Mouse (Mus musculus) intestine, postnatal 0 days (tissue): ENCODE results near the gene Foxk1. TPM values are rescaled to one million over a fixed set of nuclear protein-coding genes. Genes with fewer than 3 reads are reported as not detected.

Experiments
- ATAC-seq: fragments of 200-750 bp; cut with Nextera tagmentation; 2 replicates; pipeline ENCODE4 v1.8.0; 2017; ENCODE audit warnings: mild to moderate bottlenecking, moderate TSS enrichment, moderate library complexity
- H3K27ac ChIP-seq: fragments of 300-500 bp; sonication (generic); 2 replicates; pipeline ENCODE4 v1.5.1; 2014; ENCODE audit warnings: mild to moderate bottlenecking, low read depth, low read length, moderate library complexity
- H3K27me3 ChIP-seq: fragments of 300-500 bp; sonication (generic); replicated peaks from 2 replicates; pipeline ENCODE4 v1.6.1; 2014; ENCODE audit warnings: low read length, mixed read lengths; ENCODE audit not compliant: control insufficient read depth, insufficient read depth
- H3K36me3 ChIP-seq: fragments of 300-500 bp; sonication (generic); 2 replicates; pipeline ENCODE4 v1.6.1; 2014; ENCODE audit warnings: mild to moderate bottlenecking, moderate library complexity; ENCODE audit not compliant: control insufficient read depth, insufficient read depth
- H3K4me1 ChIP-seq: fragments of 300-500 bp; sonication (generic); replicated peaks from 2 replicates; pipeline ENCODE4 v1.6.1; 2014; ENCODE audit warnings: antibody characterized with exemption, low read length, mixed read lengths; ENCODE audit not compliant: control insufficient read depth, insufficient read depth
- H3K4me2 ChIP-seq: fragments of 300-500 bp; sonication (generic); replicated peaks from 2 replicates; pipeline ENCODE4 v1.6.1; 2014; ENCODE audit warnings: low read depth, mild to moderate bottlenecking, moderate library complexity
- H3K4me3 ChIP-seq: fragments of 300-500 bp; sonication (generic); 2 replicates; pipeline ENCODE4 v1.5.1; 2014; ENCODE audit warnings: low read depth, low read length
- H3K9ac ChIP-seq: fragments of 300-500 bp; sonication (generic); 2 replicates; pipeline ENCODE4 v1.6.1; 2014; ENCODE audit warnings: mild to moderate bottlenecking, low read depth, low read length
- H3K9me3 ChIP-seq: fragments of 300-500 bp; sonication (generic); 2 replicates; pipeline ENCODE4 v1.6.1; 2016; ENCODE audit warnings: mixed run types; ENCODE audit not compliant: control insufficient read depth
- CTCF ChIP-seq: sonication (generic); IDR thresholded peaks from 2 replicates; pipeline ENCODE4 v1.5.1; 2016; ENCODE audit warnings: low read depth, mild to moderate bottlenecking, control low read depth, antibody characterized with exemption, moderate library complexity
- WGBS: fragments of 180-500 bp; shearing (Covaris S2); extraction: QIAGEN DNeasy Blood & Tissue Kit; methylation state at CpG from one replicate; pipeline ENCODE4 v1.1.7; 2014; 5-methylcytosine and 5-hydroxymethylcytosine counted together
- polyA plus RNA-seq: library from polyadenylated mRNA; unstranded; fragments of >200 nt; fragmentation: Nextera tagmentation; extraction: Ambion mirVana; gene quantifications from 2 replicates; pipeline ENCODE4 v1.2.1, GENCODE M21; 2015

Foxk1 gene
- polyA plus RNA-seq, 1 experiment from 2014 or later = 2.6 TPM

DNA sequence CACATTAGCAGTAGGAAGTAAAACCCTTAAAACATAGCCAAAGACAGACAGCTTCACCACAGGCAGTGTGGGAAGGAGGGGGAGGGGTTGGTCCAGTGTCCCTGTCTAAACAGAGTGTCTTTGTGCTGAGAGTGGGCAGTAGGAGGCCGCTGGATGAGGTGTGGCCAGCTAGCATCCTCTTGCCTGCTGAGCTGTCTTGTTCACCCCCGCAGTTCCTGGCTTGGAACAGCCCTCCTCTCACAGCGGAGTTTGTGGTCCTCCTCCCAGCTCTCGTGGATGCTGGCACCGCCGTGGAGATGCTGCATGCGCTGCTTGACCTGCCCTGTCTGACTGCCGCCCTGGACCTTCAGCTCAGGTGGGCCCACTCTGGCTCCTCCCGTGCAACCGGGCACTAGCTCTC, 72.4 kb downstream of the Foxk1 start:
- no peak overlapping the region for H3K4me2 ChIP-seq
- ATAC-seq = no peak
- H3K36me3 ChIP-seq = peaks cover 46% of the 10 kb centered on the region; the same call in 1 of the 2 replicates
- WGBS = 57% methylated on average over 10 of the region's 10 CpGs
- no peak for TF ChIP-seq CTCF
- no peaks in the 10 kb centered on the region for H3K4me1 ChIP-seq
- H3K9me3 ChIP-seq = no peaks in the 10 kb centered on the region
- H3K27me3 ChIP-seq = no peaks in the 10 kb centered on the region
- no peak overlapping the region for H3K27ac ChIP-seq
- H3K4me3 ChIP-seq = no peak overlapping the region
- H3K9ac ChIP-seq = no peak overlapping the region

DNA sequence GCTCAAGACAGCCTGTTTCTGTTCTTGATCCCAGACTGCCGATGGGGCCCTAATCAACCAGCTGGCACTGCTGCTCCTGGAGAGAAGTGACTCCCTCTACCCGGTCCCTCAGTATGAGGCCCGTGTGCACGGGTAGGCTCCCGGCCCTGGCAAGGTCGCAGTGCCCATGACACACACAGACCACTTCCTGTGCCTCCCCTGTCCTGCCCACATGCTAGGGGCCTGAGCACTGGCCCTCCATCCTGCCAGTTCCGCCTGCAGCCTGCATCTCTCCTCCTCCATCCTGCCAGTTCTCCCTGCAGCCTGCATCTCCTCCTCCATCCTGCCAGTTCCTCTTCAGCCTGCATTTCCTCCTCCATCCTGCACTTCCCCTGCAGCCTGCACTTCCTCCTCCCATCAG, 74.4 kb downstream of the Foxk1 start:
- no peak overlapping the region for H3K4me2 ChIP-seq
- H3K27me3 ChIP-seq = no peaks in the 10 kb centered on the region
- H3K4me3 ChIP-seq = no peak overlapping the region
- no peak for ATAC-seq
- 79% methylated on average over 7 of the region's 7 CpGs for WGBS
- H3K4me1 ChIP-seq = no peaks in the 10 kb centered on the region
- H3K36me3 ChIP-seq = peaks cover 29% of the 10 kb centered on the region; the same call in 1 of the 2 replicates
- no peaks in the 10 kb centered on the region for H3K9me3 ChIP-seq
- H3K27ac ChIP-seq = no peak overlapping the region
- no peak for TF ChIP-seq CTCF
- no peak overlapping the region for H3K9ac ChIP-seq

DNA sequence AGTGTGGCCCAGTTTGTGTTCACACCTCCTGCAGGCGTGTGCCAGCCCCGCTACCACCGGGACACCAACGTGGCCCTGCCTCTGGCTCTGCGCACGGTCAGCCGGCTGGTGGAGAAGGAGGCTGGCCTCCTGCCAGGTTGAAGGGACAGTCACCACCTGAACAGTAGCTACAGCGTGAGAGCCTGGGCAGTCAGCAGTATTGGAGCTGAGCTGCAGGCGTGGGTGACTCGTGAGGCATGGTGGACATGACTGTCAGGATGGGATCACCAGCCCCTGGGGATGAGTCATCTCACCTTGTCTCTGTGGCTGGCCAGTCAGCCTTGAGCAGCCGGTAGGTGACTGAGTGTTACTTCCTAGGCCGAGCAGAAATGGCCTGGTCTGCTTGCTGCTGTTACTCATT, 76.0 kb downstream of the Foxk1 start:
- no peak overlapping the region for H3K4me3 ChIP-seq
- ATAC-seq = no peak
- WGBS = 86% methylated on average over 12 of the region's 12 CpGs
- no peak overlapping the region for H3K27ac ChIP-seq
- H3K9ac ChIP-seq = no peak overlapping the region
- no peaks in the 10 kb centered on the region for H3K27me3 ChIP-seq
- H3K9me3 ChIP-seq = no peaks in the 10 kb centered on the region
- no peak overlapping the region for H3K4me2 ChIP-seq
- TF ChIP-seq CTCF = no peak
- no peaks in the 10 kb centered on the region for H3K4me1 ChIP-seq
- H3K36me3 ChIP-seq = peaks cover 20% of the 10 kb centered on the region; the same call in 1 of the 2 replicates

DNA sequence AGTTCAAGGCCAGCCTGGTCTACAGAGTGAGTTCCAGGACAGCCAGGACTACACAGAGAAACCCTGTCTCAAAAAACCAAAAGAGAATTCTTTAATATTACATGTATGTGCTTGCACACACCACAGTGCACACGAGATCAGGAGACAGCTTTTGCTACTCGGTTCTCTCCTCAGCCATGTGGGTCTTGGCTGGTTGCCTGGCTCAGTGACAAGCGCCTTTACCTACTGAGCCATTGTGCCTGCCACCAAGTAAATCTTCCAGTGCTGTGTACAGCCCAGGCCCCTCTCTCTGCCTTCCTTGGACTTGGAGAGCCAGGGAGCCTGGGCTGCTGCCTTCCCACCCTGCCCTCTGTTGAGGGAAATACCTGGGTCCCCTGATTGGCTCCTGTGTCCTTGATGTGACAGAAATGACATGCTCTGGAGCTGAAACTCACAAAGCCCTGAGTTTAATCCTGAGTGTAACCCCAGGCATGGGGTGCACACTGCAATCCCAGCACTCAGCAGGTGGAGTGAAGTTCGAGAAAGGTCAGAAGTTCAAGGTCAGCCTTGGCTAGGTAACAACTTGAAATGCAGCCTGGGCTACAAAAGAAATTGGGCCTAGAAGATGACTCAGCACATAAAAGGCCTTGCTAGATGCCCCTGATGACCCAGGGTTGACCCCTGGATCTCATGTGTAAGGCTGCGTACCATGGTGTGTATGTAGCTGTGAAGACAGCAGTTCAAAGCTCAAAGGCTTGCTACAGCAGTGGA, 76.7 kb downstream of the Foxk1 start:
- no peak overlapping the region for H3K9ac ChIP-seq
- H3K4me2 ChIP-seq = no peak overlapping the region
- no peaks in the 10 kb centered on the region for H3K27me3 ChIP-seq
- no peak overlapping the region for H3K27ac ChIP-seq
- H3K4me3 ChIP-seq = no peak overlapping the region
- peaks cover 19% of the 10 kb centered on the region; the same call in 1 of the 2 replicates for H3K36me3 ChIP-seq
- ATAC-seq = no peak
- WGBS = 87% methylated on average over 5 of the region's 5 CpGs
- no peak for TF ChIP-seq CTCF
- H3K4me1 ChIP-seq = no peaks in the 10 kb centered on the region
- H3K9me3 ChIP-seq = no peaks in the 10 kb centered on the region

DNA sequence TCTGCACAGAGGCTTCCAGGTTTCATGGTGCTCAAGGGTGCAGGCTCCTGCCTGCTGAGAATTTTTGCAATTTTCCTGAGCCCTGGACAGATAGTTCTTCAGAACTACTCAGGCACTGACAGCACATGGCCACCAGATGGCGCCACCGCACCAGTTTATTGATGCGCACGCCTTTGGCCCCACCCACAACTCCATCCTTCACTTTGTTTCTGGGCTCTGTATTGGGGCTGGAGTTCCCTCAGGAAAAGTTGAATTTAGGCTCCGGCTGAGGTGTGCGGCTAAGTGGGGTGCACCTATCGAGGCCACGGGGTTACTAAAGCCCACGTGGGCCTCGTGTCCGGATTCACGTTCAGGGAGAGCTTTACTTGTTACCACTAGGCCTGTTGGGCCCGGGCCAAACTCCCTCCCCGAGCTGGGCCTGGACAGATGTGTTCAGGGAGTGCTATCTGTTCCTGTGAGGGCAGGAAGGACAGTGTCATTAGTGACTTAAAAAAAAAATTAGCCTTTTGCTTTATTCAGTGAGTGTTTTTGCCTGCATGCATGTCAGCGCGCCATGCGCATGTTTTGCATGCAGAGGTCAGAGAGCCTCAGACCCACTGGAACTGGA, 77.6 kb downstream of the Foxk1 start:
- 31% methylated on average over 17 of the region's 17 CpGs for whole genome bisulfite sequencing
- ATAC-seq = peak; percentile 31
- no peak overlapping the region for H3K4me3 ChIP-seq

DNA sequence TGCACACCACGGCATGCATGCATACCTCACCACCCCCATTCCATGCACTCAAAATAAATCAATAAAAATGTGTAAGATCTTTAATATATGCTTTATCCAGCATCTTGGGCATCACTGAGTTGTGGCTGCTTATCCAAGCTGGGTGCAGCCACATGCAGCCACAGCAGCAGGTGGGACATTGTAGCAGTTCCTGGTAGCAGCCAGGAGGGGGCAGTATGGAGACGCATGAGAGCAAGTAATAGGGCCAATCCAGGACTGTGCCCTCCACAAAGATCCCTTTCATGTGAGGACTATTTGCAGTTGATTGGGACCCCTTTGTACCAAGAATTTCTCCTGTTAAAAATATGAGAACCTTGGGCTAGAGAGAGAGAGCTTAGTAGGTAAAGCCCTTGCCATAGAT, 81.2 kb downstream of the Foxk1 start:
- no peak overlapping the region for H3K27ac ChIP-seq
- ATAC-seq = no peak
- peak; percentile 71 for TF ChIP-seq CTCF

More for the DNA sequence above, 77.6 kb downstream of the Foxk1 start:
- Histone ChIP-seq H3K4me1 (no peaks in the 10 kb centered on the region), H3K27ac (no peak overlapping the region), H3K9me3 (no peaks in the 10 kb centered on the region), H3K36me3 (peaks cover 17% of the 10 kb centered on the region; the same call in 1 of the 2 replicates), H3K4me2 (peak overlapping the region; percentile 35), H3K9ac (no peak overlapping the region), H3K27me3 (no peaks in the 10 kb centered on the region)
- TF ChIP-seq CTCF = peak; percentile 95

More for the DNA sequence above, 81.2 kb downstream of the Foxk1 start:
- no peak overlapping the region for H3K4me3 ChIP-seq
- no peak overlapping the region for H3K4me2 ChIP-seq
- H3K36me3 ChIP-seq = peaks cover under 1% of the 10 kb centered on the region; the same call in 1 of the 2 replicates
- H3K9me3 ChIP-seq = no peaks in the 10 kb centered on the region
- WGBS = 69% methylated on average over 2 of the region's 2 CpGs
- H3K4me1 ChIP-seq = no peaks in the 10 kb centered on the region
- no peaks in the 10 kb centered on the region for H3K27me3 ChIP-seq
- H3K9ac ChIP-seq = no peak overlapping the region
